Mouse (Mus musculus) testis, postnatal 14 days (tissue): Measurements from ENCODE around the gene Il1rn.

Source experiments
- DNase-seq: peaks from one replicate; pipeline ENCODE4 v3.0.0; 2021; ENCODE audit warnings: low spot score

Gene Il1rn

GRCm38 (mm10) chr2:24336545-24336944 lies at the start of gene Il1rn:
Gene Il1rn, plus strand, starts transcription at chr2:24336853.
- DNase-seq = no peak

GRCm38 (mm10) chr2:24290896-24291295 lies 45.8 kb upstream of the Il1rn start, which contains the start of gene Il1f10:
Gene Il1f10, plus strand, starts transcription at chr2:24291196.
- no peak for DNase-seq

DNA sequence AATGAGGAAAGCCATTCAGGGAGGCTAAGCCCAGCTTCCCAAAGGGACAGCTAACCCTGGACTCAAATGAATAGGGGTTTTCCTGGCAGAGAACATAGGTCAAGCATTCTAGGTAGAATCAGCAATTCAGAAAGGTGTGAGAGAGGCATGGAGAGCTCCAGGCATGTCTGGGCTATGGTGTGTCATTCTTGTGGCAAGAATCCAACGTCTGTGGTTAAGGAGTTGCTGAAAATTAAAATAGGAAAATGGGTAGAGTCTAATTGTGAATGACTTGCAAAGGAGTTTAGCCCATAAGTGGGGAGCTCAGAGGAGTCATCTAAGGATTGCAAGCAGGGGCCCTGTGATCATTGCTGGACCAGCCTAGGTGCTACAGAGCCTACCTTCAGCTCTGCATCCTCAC lies 42.0 kb upstream of the Il1rn start:
- DNase-seq = no peak

DNA sequence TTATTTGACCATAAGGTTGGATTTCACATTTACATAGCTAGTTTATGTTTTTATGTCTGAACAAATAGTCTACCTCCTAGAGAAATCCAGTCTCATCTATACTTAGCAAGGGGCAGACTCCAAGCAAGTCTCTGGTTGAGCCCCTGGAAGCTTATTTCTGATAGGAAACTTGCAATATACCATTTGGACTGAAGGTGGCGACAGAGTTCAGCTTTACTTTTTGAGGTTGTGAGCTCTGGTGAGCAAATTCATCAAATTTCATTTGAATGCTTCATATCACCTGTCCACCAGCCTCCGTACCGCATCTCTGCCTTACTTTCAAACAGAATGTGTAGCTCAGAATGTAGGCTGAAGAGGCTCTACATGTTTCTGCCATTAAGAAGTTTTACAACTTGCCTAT lies 39.8 kb upstream of the Il1rn start:
- peak; percentile 10 for DNase-seq

DNA sequence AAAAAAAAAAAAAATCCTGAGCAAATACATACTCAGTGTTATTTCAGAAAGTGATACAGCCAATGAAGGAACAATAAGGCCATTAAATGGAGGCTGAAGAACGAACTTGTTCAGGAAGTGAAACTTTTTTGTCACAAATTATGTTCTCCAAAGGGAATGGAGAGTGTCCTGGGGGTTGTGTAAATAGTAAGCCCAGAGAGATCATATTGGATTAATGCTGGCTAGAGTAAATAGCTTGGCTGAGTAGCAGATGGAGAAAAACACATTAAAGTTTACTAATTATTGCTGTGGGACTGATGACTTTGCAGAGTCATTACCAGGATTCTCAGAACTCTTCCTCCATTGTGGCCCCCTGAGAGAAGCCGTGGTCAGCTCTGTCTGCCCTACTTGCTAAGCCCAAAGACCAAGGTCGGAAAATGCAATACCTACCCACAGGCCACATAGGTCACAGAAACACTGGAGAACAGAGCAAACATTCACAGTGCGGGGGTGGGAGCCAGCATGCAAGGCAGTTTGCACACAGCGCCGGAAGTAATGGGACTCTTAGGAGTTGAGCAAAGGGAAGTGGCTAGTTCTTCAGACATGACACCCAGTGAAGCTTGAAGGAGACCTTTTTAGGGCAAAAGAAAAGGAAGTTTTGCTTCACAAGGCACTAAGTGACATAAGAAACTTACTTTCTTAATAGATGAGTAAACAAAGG lies 25.2 kb upstream of the Il1rn start:
- no peak for DNase-seq

GRCm38 (mm10) chr2:24316919-24317318 lies 19.7 kb upstream of the Il1rn start:
- no peak for DNase-seq

GRCm38 (mm10) chr2:24317919-24318598 lies 18.6 kb upstream of the Il1rn start:
- DNase-seq = no peak

GRCm38 (mm10) chr2:24335333-24335732 lies 1.3 kb upstream of the Il1rn start:
- DNase-seq = no peak

DNA sequence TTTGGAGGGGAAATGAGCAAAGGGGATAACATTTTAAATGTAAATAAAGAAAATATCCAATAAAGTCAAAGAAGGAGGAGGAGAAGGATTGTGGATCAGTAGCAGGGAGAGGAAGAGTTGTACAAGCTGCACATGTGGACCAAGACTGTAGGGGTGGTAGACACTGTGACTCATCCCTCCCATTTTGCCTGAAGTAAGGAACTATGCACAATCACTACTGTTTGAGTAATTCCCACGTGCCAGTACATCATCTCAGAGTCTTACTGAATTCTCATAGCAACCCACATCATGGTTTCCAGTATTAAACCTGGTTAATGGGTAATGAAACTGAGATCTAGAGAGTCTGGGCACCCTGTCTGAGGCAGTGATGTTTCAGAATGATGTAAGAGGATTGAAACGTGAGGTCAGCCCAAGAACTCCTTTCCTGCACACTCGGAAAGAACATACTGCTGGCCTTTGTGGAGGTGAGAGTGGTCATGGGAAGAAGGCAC lies 4.8 kb downstream of the Il1rn start:
- no peak for DNase-seq

- DNase-seq = no peak
Observed at GRCm38 (mm10) chr2:24344619-24345018, 8.0 kb downstream of the Il1rn start.

DNA sequence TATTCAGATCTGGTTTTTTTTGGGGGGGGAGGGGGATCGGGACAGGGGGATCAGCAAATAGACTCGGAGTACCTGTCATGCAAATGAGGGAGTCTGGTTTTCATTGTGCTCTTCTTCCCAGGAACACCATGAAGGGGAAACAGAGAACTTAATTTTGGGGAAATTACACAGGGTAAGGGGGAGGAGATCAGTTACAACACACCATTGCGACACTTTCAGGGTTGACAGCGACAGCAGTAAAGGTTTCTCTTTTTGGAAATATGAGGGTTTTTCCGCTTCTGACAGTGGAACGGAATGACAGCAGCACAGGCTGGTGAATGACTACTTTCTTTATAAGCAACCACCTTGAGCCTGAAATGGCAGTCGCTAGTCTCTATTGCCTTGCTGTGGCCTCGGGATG lies 8.4 kb downstream of the Il1rn start:
- no peak for DNase-seq

GRCm38 (mm10) chr2:24347926-24348325 lies 11.3 kb downstream of the Il1rn start:
- no peak for DNase-seq

- DNase-seq = no peak
Observed at GRCm38 (mm10) chr2:24351159-24351558, 14.5 kb downstream of the Il1rn start.

GRCm38 (mm10) chr2:24353042-24353441 lies 16.4 kb downstream of the Il1rn start:
- DNase-seq = no peak

DNA sequence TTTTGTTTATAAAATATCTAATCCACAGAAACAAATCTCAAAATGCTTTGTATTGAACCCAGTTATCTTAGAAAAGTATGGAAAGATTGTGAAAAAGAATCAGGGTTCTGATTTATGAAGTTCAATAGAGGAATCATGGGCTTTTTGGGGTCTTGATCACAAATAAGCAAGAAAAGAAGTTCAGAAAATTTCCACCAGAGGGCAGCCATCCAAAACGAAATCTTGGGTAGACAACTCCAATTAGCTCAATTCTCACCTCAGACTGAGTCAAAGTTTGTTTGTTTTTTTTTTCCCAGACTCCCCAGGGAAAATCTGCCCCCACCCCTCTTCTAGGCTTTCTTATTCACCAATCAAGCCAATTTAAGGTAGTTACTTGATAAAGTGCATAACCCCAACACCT lies 21.0 kb downstream of the Il1rn start:
- no peak for DNase-seq

GRCm38 (mm10) chr2:24359347-24359746 lies 22.7 kb downstream of the Il1rn start:
- DNase-seq = no peak

DNA sequence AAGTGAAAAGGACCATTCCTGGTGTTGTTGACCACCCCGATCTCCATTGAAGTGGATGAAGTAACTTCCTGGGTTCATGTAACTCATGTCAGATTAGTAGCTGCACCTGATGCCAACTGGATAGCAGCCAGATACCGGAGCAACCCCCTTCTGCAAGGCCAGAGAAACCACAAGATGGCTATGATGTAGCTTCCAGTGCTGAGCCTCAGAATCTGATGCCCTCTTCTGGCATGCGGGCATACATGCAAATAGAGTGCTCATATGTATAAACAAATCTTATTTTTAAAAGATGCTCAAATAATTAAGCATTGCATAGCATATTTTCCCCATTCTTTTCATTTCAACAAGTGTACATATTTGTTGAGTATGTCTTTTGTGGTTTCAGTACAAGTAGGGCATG lies 27.2 kb downstream of the Il1rn start:
- no peak for DNase-seq

DNA sequence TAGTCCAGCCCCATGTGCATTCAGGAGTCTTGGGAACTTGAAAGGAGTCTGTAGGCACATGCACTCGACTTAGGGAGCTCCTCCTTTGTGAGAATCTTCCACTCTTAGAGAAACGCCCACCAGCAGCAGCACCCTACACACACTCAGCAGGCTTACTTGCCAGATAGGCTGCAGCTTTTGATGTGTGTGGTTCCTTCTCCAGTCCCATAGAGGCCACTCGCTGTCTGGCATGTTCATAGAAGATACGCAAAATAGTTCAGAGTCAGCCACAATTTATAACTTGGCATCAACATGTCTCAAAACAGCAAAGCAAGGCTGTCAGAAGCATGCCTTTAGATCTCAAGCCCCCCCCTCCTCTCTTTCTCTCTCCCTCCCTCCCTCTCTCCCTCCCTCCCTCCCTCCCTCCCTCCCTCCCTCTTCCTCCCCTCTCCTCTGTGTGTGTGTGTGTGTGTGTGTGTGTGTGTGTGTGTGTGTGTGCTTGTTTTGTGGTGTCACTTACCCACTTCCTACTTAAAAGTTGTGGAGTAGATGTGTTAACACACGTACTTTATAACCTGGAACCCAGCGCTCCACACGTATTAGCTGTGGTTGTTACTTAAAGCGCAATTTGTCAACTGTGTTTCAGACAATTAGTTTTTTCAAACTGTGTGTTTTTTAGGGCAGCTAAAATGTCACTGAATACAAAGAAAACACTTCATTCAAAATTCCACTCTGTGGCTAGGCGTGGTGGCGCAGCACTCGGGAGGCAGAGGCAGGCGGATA lies 29.7 kb downstream of the Il1rn start:
- DNase-seq = no peak

DNA sequence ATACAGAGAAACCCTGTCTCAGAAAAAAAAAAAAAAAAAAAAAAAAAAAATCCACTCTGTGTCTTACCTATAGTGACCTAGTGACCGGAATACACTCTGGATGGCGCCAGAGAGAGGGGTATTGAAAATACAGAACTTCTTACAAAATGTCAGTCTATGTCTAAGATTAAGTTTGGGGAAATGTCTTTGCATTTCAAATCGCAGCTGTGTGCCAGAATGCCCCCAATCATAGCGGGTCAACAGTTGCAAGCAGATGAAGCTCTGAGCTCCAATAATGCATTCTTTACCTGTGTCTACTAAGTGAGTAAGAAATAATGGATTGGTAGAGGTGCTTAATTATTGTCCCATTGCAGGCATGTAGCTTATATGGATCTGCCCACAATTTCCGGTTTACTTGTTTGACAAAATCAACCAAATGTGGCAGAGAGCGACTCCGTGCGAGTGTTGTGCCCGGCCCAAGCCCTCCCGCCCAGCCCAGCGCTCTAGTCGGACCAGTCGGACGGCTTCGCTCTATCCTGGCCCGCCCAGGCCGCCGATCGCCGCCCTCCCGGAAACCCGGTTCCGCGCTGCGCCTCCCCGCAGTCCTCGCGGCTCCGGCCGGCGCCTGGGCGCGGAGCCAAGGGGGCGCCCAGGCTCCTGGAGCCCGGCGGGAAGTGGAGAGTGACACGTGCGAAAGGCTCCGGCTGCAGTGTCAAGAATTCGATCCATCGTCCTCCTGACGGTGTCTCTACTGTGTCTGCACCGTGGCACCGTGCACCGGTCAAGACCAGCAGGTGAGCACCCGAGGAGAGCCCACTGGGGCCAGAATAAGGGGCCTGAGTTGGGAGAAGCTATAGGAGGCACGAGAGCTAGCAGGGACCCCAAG lies 30.6 kb downstream of the Il1rn start, which contains the start of gene Psd4:
TSS of gene Psd4 (plus strand) at position 551 of the 865 bp plus-strand sequence.
- peak; percentile 45 for DNase-seq

GRCm38 (mm10) chr2:24367895-24368261 lies 31.2 kb downstream of the Il1rn start:
- DNase-seq = no peak

DNA sequence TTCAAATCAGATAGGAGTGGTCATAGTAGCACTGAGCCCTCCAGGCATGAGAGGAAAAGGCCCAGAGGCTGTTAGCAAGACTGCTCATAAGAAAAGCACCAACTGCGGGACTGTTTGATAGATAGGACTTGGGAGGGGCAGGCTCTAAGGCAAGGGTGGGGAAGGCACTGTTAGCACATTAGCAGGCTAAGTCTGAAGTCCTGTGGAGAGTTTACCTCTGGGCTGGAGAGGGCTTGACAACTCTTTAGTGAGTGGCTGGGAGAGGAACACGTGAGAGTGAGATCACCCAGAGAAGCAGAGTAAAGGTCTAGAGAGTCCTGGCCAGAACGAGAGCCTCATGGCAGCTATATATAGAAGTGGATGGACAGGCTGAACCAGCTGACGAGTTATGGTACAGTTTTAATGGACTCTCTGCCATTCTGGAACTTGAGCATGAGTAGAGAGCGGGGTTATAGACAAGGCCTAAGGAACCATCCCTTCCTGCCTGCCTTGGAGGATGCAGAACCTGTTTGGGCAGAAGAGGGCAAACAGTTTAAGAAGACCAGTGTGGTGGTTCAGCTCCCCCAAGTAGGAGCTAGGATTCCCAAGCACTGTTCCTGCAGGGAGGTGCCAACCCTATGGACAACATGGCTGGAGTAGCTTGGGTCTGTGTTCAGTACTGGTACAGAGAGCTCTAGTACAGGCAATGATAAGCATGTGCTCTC lies 42.2 kb downstream of the Il1rn start:
- DNase-seq = no peak
